Mouse (Mus musculus): ENCODE measurements around the gene Scgb2b17. TPM values are rescaled to one million over a fixed set of nuclear protein-coding genes. Genes with fewer than 3 reads are reported as not detected.
"Not testable (repeated sequence)": the region's sequence is repeated elsewhere in the genome, so short reads cannot be mapped to it uniquely, and the experiment has no call there.

Scgb2b17 gene
- not detected in 2 replicates for polyA plus RNA-seq (2015; fragmentation: Nextera tagmentation; extraction: Ambion mirVana)

- H3K27ac ChIP-seq; H3K4me2 ChIP-seq; H3K9me3 ChIP-seq; H3K4me1 ChIP-seq; H3K4me3 ChIP-seq; H3K36me3 ChIP-seq (replicated peaks); H3K9ac ChIP-seq; ATAC-seq (replicated peaks); H3K27me3 ChIP-seq (replicated peaks): not testable (repeated sequence)
Observed at GRCm38 (mm10) chr7:33056461-33056860, at the start of gene Scgb2b17. TSS of gene Scgb2b17 (minus strand) at chr7:33056561.

GRCm38 (mm10) chr7:33063149-33063548 is 6.8 kb upstream of the Scgb2b17 start, which contains the start of gene Scgb1b17:
TSS of gene Scgb1b17 (plus strand) at chr7:33063449.
- not testable (repeated sequence) for H3K36me3 ChIP-seq (replicated peaks); H3K9me3 ChIP-seq; H3K9ac ChIP-seq; H3K27me3 ChIP-seq (replicated peaks); ATAC-seq (replicated peaks); H3K4me1 ChIP-seq; H3K4me2 ChIP-seq; H3K4me3 ChIP-seq; H3K27ac ChIP-seq

Other genes with a start within 250 kb of the Scgb2b17 start
- gene Scgb2b15, start 226.9 kb downstream of the Scgb2b17 start, polyA plus RNA-seq (2015; fragmentation: Nextera tagmentation; extraction: Ambion mirVana), result not detected in 2 replicates
- not detected in 2 replicates for gene Scgb1b15, start 220.0 kb downstream of the Scgb2b17 start, polyA plus RNA-seq (2015; fragmentation: Nextera tagmentation; extraction: Ambion mirVana)
- not detected in 2 replicates for gene Scgb1b17, start 6.9 kb upstream of the Scgb2b17 start, polyA plus RNA-seq (2015; fragmentation: Nextera tagmentation; extraction: Ambion mirVana)
- gene Scgb2b18, start 117.3 kb upstream of the Scgb2b17 start, polyA plus RNA-seq (2015; fragmentation: Nextera tagmentation; extraction: Ambion mirVana), result not detected in 2 replicates
- not detected in 2 replicates for gene Scgb1b18, start 129.0 kb upstream of the Scgb2b17 start, polyA plus RNA-seq (2015; fragmentation: Nextera tagmentation; extraction: Ambion mirVana)
- gene Scgb2b19, start 223.8 kb upstream of the Scgb2b17 start, polyA plus RNA-seq (2015; fragmentation: Nextera tagmentation; extraction: Ambion mirVana), result not detected in 2 replicates
- gene Scgb1b19, start 230.7 kb upstream of the Scgb2b17 start, polyA plus RNA-seq (2015; fragmentation: Nextera tagmentation; extraction: Ambion mirVana), result not detected in 2 replicates